Mouse (Mus musculus) MEL (cell line): ENCODE measurements around the gene Brd3os. TPM values are rescaled to one million over a fixed set of nuclear protein-coding genes. Genes with fewer than 3 reads are reported as not detected.

ENCODE experiments used
- DNase-seq: peaks from one replicate; pipeline ENCODE4 v3.0.0; 2011; ENCODE audit warnings: low read depth, low spot score
- H3K27ac ChIP-seq: 2 replicates; pipeline ENCODE4 v1.5.1; 2012; ENCODE audit warnings: low read depth, mild to moderate bottlenecking, control low read depth, low read length, moderate library complexity; ENCODE audit not compliant: control insufficient read depth
- H3K27me3 ChIP-seq, 2 experiments: fragments of 150-350 bp in 1 of 2; sonication (generic) in 1 of 2; 2 replicates each; pipeline ENCODE4 v1.6.1; 2012; ENCODE audit warnings: low read length in 2 of 2, mild to moderate bottlenecking in 2 of 2, improper control_type of control experiment in 1 of 2, moderate library complexity in 1 of 2; ENCODE audit not compliant: insufficient read depth in 2 of 2, control insufficient read depth in 1 of 2
- H3K36me3 ChIP-seq, 2 experiments: 2 replicates each; pipeline ENCODE4 v1.6.1; 2012 to 2014; ENCODE audit warnings: low read length in 2 of 2, improper control_type of control experiment in 1 of 2, inconsistent platforms in 1 of 2, mild to moderate bottlenecking in 1 of 2; ENCODE audit not compliant: insufficient read depth in 2 of 2, control insufficient read depth in 1 of 2
- H3K4me1 ChIP-seq, 2 experiments: fragments of 150-350 bp in 1 of 2; sonication (generic) in 1 of 2; 2 replicates each; pipeline ENCODE4 v1.6.1; 2012; ENCODE audit warnings: low read length in 2 of 2, improper control_type of control experiment in 1 of 2, mild to moderate bottlenecking in 1 of 2; ENCODE audit not compliant: insufficient read depth in 2 of 2, control insufficient read depth in 1 of 2
- H3K4me3 ChIP-seq, 2 experiments: fragments of 150-350 bp in 1 of 2; sonication (generic) in 1 of 2; 2 replicates each; pipeline ENCODE4 v1.5.1; 2012; ENCODE audit warnings: low read depth in 2 of 2, low read length in 2 of 2, mild to moderate bottlenecking in 2 of 2, moderate library complexity in 2 of 2, control low read depth in 1 of 2, improper control_type of control experiment in 1 of 2; ENCODE audit not compliant: control insufficient read depth in 1 of 2, insufficient read depth in 1 of 2
- H3K79me2 ChIP-seq: 2 replicates; pipeline ENCODE4 v1.6.1; 2012; ENCODE audit warnings: mild to moderate bottlenecking, low read length, moderate library complexity; ENCODE audit not compliant: control insufficient read depth, poor library complexity, insufficient read depth
- H3K9ac ChIP-seq: 2 replicates; pipeline ENCODE4 v1.6.1; 2012; ENCODE audit warnings: low read depth, mild to moderate bottlenecking, control low read depth, low read length, moderate library complexity; ENCODE audit not compliant: control insufficient read depth, poor library complexity, severe bottlenecking
- H3K9me3 ChIP-seq: fragments of 150-350 bp; sonication (generic); replicated peaks from 2 replicates; pipeline ENCODE4 v1.6.1; 2012; ENCODE audit warnings: mild to moderate bottlenecking, low read length, improper control_type of control experiment, moderate library complexity; ENCODE audit not compliant: insufficient read depth
- CHD2 ChIP-seq: IDR thresholded peaks from 2 replicates; pipeline ENCODE4 v1.6.1; 2011; ENCODE audit warnings: low read length, improper control_type of control experiment
- CTCF ChIP-seq, 3 experiments: IDR thresholded peaks in 2 of 3; conservative IDR thresholded peaks in 1 of 3; 2 replicates each; pipeline ENCODE4 v1.5.1; 2011 to 2012; ENCODE audit warnings: low read length in 3 of 3, low read depth in 2 of 3, mild to moderate bottlenecking in 2 of 3, improper control_type of control experiment in 1 of 3, inconsistent platforms in 1 of 3, mixed read lengths in 1 of 3, moderate library complexity in 1 of 3; ENCODE audit not compliant: control insufficient read depth in 1 of 3, insufficient read depth in 1 of 3, poor library complexity in 1 of 3, severe bottlenecking in 1 of 3
- E2F4 ChIP-seq: IDR thresholded peaks from 2 replicates; pipeline ENCODE4 v1.6.1; 2011; ENCODE audit warnings: low read depth, low read length, improper control_type of control experiment, borderline replicate concordance
- EP300 ChIP-seq, 2 experiments: IDR thresholded peaks; 2 replicates each; pipeline ENCODE4 v1.6.1; 2011; ENCODE audit warnings: improper control_type of control experiment in 2 of 2, low read length in 2 of 2, low read depth in 1 of 2, mild to moderate bottlenecking in 1 of 2
- GABPA ChIP-seq: IDR thresholded peaks from 2 replicates; pipeline ENCODE4 v1.6.1; 2012; ENCODE audit warnings: low read depth, mild to moderate bottlenecking, inconsistent platforms, low read length, improper control_type of control experiment, moderate library complexity
- GATA1 ChIP-seq: IDR thresholded peaks from 2 replicates; pipeline ENCODE4 v1.6.1; 2011; ENCODE audit warnings: low read depth, low read length, improper control_type of control experiment
- HCFC1 ChIP-seq: IDR thresholded peaks from 2 replicates; pipeline ENCODE4 v1.6.1; 2012; ENCODE audit warnings: low read depth, mild to moderate bottlenecking, inconsistent platforms, low read length, improper control_type of control experiment, moderate library complexity
- MAX ChIP-seq: IDR thresholded peaks from 2 replicates; pipeline ENCODE4 v1.6.1; 2011; ENCODE audit warnings: low read length, improper control_type of control experiment
- MEF2A ChIP-seq: IDR thresholded peaks from 2 replicates; pipeline ENCODE4 v1.6.1; 2014; ENCODE audit warnings: low read depth, mild to moderate bottlenecking, inconsistent platforms, low read length, improper control_type of control experiment; ENCODE audit not compliant: poor library complexity, insufficient replicate concordance, severe bottlenecking; ENCODE audit errors: extremely low read depth
- MXI1 ChIP-seq: IDR thresholded peaks from 2 replicates; pipeline ENCODE4 v1.6.1; 2011; ENCODE audit warnings: mild to moderate bottlenecking, low read depth, low read length, improper control_type of control experiment
- MYB ChIP-seq: IDR thresholded peaks from 2 replicates; pipeline ENCODE4 v1.6.1; 2011; ENCODE audit warnings: mild to moderate bottlenecking, low read depth, low read length, improper control_type of control experiment
- MYC ChIP-seq: IDR thresholded peaks from 2 replicates; pipeline ENCODE4 v1.6.1; 2011; ENCODE audit warnings: low read depth, mild to moderate bottlenecking, low read length, improper control_type of control experiment, moderate library complexity
- NRF1 ChIP-seq: IDR thresholded peaks from 2 replicates; pipeline ENCODE4 v1.6.1; 2014; ENCODE audit warnings: low read depth, mild to moderate bottlenecking, inconsistent platforms, low read length, improper control_type of control experiment, moderate library complexity; ENCODE audit not compliant: poor library complexity, insufficient read depth, severe bottlenecking
- POLR2A ChIP-seq, 2 experiments: IDR thresholded peaks; 2 replicates each; pipeline ENCODE4 v1.6.1; 2011 to 2012; ENCODE audit warnings: low read length in 2 of 2, mild to moderate bottlenecking in 2 of 2, control low read depth in 1 of 2, improper control_type of control experiment in 1 of 2, low read depth in 1 of 2, moderate library complexity in 1 of 2; ENCODE audit not compliant: control insufficient read depth in 1 of 2, insufficient read depth in 1 of 2, poor library complexity in 1 of 2
- POLR2AphosphoS5 ChIP-seq: IDR thresholded peaks from 2 replicates; pipeline ENCODE4 v1.6.1; 2012; ENCODE audit warnings: low read depth, borderline replicate concordance, mild to moderate bottlenecking, inconsistent platforms, low read length, moderate library complexity, mixed read lengths
- RAD21 ChIP-seq: IDR thresholded peaks from 2 replicates; pipeline ENCODE4 v1.6.1; 2011; ENCODE audit warnings: mild to moderate bottlenecking, low read depth, low read length, improper control_type of control experiment
- RCOR1 ChIP-seq: IDR thresholded peaks from 2 replicates; pipeline ENCODE4 v1.6.1; 2012; ENCODE audit warnings: low read depth, mild to moderate bottlenecking, inconsistent platforms, low read length, improper control_type of control experiment
- SIN3A ChIP-seq: IDR thresholded peaks from 2 replicates; pipeline ENCODE4 v1.6.1; 2012; ENCODE audit warnings: low read length, improper control_type of control experiment, inconsistent platforms
- SMC3 ChIP-seq: IDR thresholded peaks from 2 replicates; pipeline ENCODE4 v1.6.1; 2011; ENCODE audit warnings: low read depth, low read length, improper control_type of control experiment
- TBP ChIP-seq: IDR thresholded peaks from 2 replicates; pipeline ENCODE4 v1.8.0; 2011; ENCODE audit warnings: low read depth, low read length, improper control_type of control experiment
- USF1 ChIP-seq: IDR thresholded peaks from 2 replicates; pipeline ENCODE4 v1.6.1; 2014; ENCODE audit warnings: low read depth, mild to moderate bottlenecking, inconsistent platforms, low read length, improper control_type of control experiment, moderate library complexity
- USF2 ChIP-seq, 2 experiments: IDR thresholded peaks; 2 replicates each; pipeline ENCODE4 v1.6.1; 2011 to 2012; ENCODE audit warnings: improper control_type of control experiment in 2 of 2, low read length in 2 of 2, borderline replicate concordance in 1 of 2, inconsistent platforms in 1 of 2, low read depth in 1 of 2, mild to moderate bottlenecking in 1 of 2; ENCODE audit not compliant: insufficient read depth in 1 of 2
- ZC3H11A ChIP-seq: IDR thresholded peaks from 2 replicates; pipeline ENCODE4 v1.6.1; 2012; ENCODE audit warnings: low read depth, mild to moderate bottlenecking, inconsistent platforms, low read length, improper control_type of control experiment
- ZKSCAN1 ChIP-seq: IDR thresholded peaks from 2 replicates; pipeline ENCODE4 v1.6.1; 2012; ENCODE audit warnings: low read depth, mild to moderate bottlenecking, inconsistent platforms, low read length, improper control_type of control experiment, moderate library complexity
- polyA plus RNA-seq, 2 experiments: library from polyadenylated mRNA; stranded (reverse) in 1 of 2; unstranded in 1 of 2; fragments of >175 nt in 1 of 2; fragments of >200 nt in 1 of 2; gene quantifications; 2 replicates each; pipeline versions ENCODE4 v1.2.1 to v1.2.4; 2012; ENCODE audit warnings: low replicate concordance in 2 of 2, low read depth in 1 of 2; ENCODE audit not compliant: insufficient read length in 2 of 2, insufficient read depth in 1 of 2, missing spikeins in 1 of 2
- total RNA-seq: library from RNA; depleted of rRNA; stranded (reverse); fragments of 300-350 nt; gene quantifications from 2 replicates; pipeline ENCODE4 v1.2.3, GENCODE M21; 2012

The Brd3os gene
- total and polyA plus RNA-seq, 3 experiments: 0.31 to 2.9 TPM; not detected in 1

DNA sequence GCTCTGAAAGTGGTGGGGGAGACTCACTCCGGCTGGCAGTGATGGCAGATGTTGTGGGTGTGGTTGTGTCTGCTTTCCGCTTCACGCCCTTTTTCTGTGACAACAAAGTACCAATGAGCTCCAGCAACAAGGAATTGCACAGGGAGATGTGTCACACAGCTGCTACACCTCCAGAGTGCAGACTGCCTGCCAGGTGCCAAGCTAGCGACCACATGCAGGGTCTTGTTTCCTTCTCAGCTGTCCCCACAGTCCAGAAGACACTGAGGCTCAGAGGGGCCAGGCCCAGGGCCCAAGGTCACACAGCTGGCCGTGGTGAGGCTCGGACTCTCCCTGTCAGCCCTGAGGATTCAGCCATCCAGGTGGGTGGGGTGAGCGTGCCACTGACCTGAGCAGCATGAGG is 17.6 kb downstream of the Brd3os start:
- Histone ChIP-seq H3K36me3 (peaks cover 0 to 8% of the 10 kb centered on the region in 2 experiments; a peak in 2 of 4 replicates), H3K4me1 (no peaks in the 10 kb centered on the region), H3K27me3 (no peaks in the 10 kb centered on the region), H3K9me3 (no peaks in the 10 kb centered on the region), H3K9ac (no peak overlapping the region), H3K4me3 (no peak overlapping the region), H3K27ac (no peak overlapping the region), H3K79me2 (no peaks in the 10 kb centered on the region)
- no peak for DNase-seq
- TF ChIP-seq MEF2A: no peak
- no peak for TF ChIP-seq GABPA
- no peak for TF ChIP-seq E2F4
- TF ChIP-seq USF2 (IDR thresholded peaks at IDR 0.05; ENCODE audit: borderline replicate concordance in 1 of 2, insufficient read depth in 1 of 2, low read depth in 1 of 2, low read length in 2 of 2): no peak
- TF ChIP-seq POLR2AphosphoS5: no peak
- TF ChIP-seq CTCF (IDR thresholded peaks at IDR 0.05 in 2 of 3, conservative IDR thresholded peaks at IDR 0.05 in 1 of 3; ENCODE audit: control insufficient read depth in 1 of 3, insufficient read depth in 1 of 3, low read depth in 2 of 3, low read length in 3 of 3, poor library complexity in 1 of 3, severe bottlenecking in 1 of 3): no peak
- TF ChIP-seq CHD2: no peak
- TF ChIP-seq MAX: no peak
- no peak for TF ChIP-seq ZKSCAN1
- no peak for TF ChIP-seq POLR2A (IDR thresholded peaks at IDR 0.05; ENCODE audit: control insufficient read depth in 1 of 2, insufficient read depth in 1 of 2, low read depth in 1 of 2, low read length in 2 of 2, poor library complexity in 1 of 2)
- TF ChIP-seq TBP: no peak
- TF ChIP-seq SIN3A: no peak
- TF ChIP-seq NRF1: no peak
- TF ChIP-seq MXI1: no peak
- no peak for TF ChIP-seq EP300 (IDR thresholded peaks at IDR 0.05; ENCODE audit: low read depth in 1 of 2, low read length in 2 of 2)
- TF ChIP-seq MYB: no peak
- TF ChIP-seq RCOR1: no peak
- TF ChIP-seq USF1: no peak
- no peak for TF ChIP-seq SMC3
- no peak for TF ChIP-seq ZC3H11A

DNA sequence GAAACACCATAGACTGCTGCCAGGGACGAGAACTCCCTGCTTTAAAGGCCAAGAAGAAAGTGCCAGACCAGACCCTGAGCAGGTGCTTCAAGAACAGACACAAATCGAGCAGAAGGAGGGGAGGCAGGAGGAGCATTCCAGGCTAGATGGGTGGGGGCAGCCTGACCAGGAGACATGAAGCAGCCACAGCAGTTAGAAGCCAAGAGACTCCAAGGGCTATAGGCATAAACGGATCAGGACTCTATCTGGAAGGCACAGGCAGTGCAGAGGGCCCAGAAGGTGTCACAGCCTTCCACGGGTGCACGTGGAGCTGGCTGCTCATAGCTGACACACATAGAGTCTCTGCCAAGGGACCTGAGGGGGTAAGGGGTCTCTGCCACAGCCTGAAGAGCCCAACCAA is 18.0 kb downstream of the Brd3os start:
- Histone ChIP-seq H3K36me3 (peaks cover 0 to 8% of the 10 kb centered on the region in 2 experiments; a peak in 2 of 4 replicates), H3K79me2 (no peaks in the 10 kb centered on the region), H3K9me3 (no peaks in the 10 kb centered on the region), H3K9ac (no peak overlapping the region), H3K27me3 (no peaks in the 10 kb centered on the region), H3K27ac (no peak overlapping the region), H3K4me1 (no peaks in the 10 kb centered on the region), H3K4me3 (no peak overlapping the region)
- TF ChIP-seq SIN3A: no peak
- no peak for TF ChIP-seq MYC
- TF ChIP-seq GABPA: no peak
- TF ChIP-seq POLR2AphosphoS5: no peak
- TF ChIP-seq HCFC1: no peak
- TF ChIP-seq MAX: no peak
- TF ChIP-seq RAD21: no peak
- no peak for TF ChIP-seq GATA1
- no peak for TF ChIP-seq EP300 (IDR thresholded peaks at IDR 0.05; ENCODE audit: low read depth in 1 of 2, low read length in 2 of 2)
- TF ChIP-seq MXI1: no peak
- TF ChIP-seq ZKSCAN1: no peak
- no peak for DNase-seq
